Mouse (Mus musculus) kidney, embryonic 16.5 days (tissue): ENCODE data around the gene Zscan10. TPM values are rescaled to one million over a fixed set of nuclear protein-coding genes. Genes with fewer than 3 reads are reported as not detected.

ENCODE experiments used
- ATAC-seq: fragments of 200-750 bp; cut with Nextera tagmentation; 2 replicates; pipeline ENCODE4 v1.8.0; 2017; ENCODE audit warnings: moderate TSS enrichment; ENCODE audit not compliant: low FRiP score, low TSS enrichment
- H3K27ac ChIP-seq: fragments of 300-500 bp; sonication (generic); 2 replicates; pipeline ENCODE4 v1.5.1; 2014; ENCODE audit warnings: low read length
- H3K27me3 ChIP-seq: fragments of 300-500 bp; sonication (generic); 2 replicates; pipeline ENCODE4 v1.6.1; 2014; ENCODE audit warnings: low read length, control low read depth, mixed read lengths; ENCODE audit not compliant: insufficient read depth
- H3K36me3 ChIP-seq: fragments of 300-500 bp; sonication (generic); 2 replicates; pipeline ENCODE4 v1.6.1; 2014; ENCODE audit warnings: low read length, control low read depth, mixed read lengths; ENCODE audit not compliant: insufficient read depth
- H3K4me1 ChIP-seq: fragments of 300-500 bp; sonication (generic); 2 replicates; pipeline ENCODE4 v1.6.1; 2014; ENCODE audit warnings: low read length, control low read depth, mixed read lengths; ENCODE audit not compliant: insufficient read depth
- H3K4me2 ChIP-seq: fragments of 300-500 bp; sonication (generic); replicated peaks from 2 replicates; pipeline ENCODE4 v1.6.1; 2014; ENCODE audit warnings: low read depth, low read length
- H3K4me3 ChIP-seq: fragments of 300-500 bp; sonication (generic); 2 replicates; pipeline ENCODE4 v1.5.1; 2014; ENCODE audit warnings: mild to moderate bottlenecking, low read length
- H3K9ac ChIP-seq: fragments of 300-500 bp; sonication (generic); replicated peaks from 2 replicates; pipeline ENCODE4 v1.6.1; 2014; ENCODE audit warnings: low read length
- H3K9me3 ChIP-seq: fragments of 300-500 bp; sonication (generic); 2 replicates; pipeline ENCODE4 v1.6.1; 2016; ENCODE audit warnings: low read length, control low read depth
- WGBS: fragments of 180-500 bp; shearing (Covaris S2); extraction: QIAGEN DNeasy Blood & Tissue Kit; methylation state at CpG from one replicate; pipeline ENCODE4 v1.1.7; 2014; 5-methylcytosine and 5-hydroxymethylcytosine counted together
- polyA plus RNA-seq: library from polyadenylated mRNA; unstranded; fragments of >200 nt; fragmentation: Nextera tagmentation; extraction: Ambion mirVana; gene quantifications from 2 replicates; pipeline ENCODE4 v1.2.1, GENCODE M21; 2015

Gene Zscan10
- polyA plus RNA-seq, 1 experiment from 2014 or later = not detected

DNA sequence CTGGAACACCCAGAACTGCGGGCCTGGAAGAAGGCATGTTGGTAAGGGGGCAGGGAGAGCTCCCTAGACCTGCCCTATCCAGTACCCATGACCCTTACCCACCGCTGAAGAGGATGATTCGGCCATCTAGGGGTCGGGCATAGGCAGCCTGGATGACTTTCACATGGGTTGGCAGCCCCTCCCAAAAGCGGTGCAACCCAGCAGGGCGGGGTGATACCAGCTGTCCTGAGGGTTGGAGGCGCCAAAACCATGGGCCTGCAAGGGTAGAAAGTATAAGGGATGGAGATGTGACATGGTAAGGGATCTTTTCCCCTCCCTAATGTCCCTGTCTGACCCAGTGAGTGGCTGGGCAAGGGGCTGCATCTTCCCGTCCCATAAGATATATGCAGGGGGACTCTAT is 30.6 kb downstream of the Zscan10 start:
- Histone ChIP-seq H3K4me3 (no peak overlapping the region), H3K27me3 (no peaks in the 10 kb centered on the region), H3K27ac (no peak overlapping the region), H3K9me3 (no peaks in the 10 kb centered on the region), H3K9ac (no peak overlapping the region), H3K4me2 (no peak overlapping the region), H3K4me1 (peaks cover 3% of the 10 kb centered on the region; the same call in 1 of the 2 replicates), H3K36me3 (no peaks in the 10 kb centered on the region)
- 85% methylated on average over 8 of the region's 8 CpGs for WGBS
- ATAC-seq = peak; percentile 39; the same call in 1 of the 2 replicates

DNA sequence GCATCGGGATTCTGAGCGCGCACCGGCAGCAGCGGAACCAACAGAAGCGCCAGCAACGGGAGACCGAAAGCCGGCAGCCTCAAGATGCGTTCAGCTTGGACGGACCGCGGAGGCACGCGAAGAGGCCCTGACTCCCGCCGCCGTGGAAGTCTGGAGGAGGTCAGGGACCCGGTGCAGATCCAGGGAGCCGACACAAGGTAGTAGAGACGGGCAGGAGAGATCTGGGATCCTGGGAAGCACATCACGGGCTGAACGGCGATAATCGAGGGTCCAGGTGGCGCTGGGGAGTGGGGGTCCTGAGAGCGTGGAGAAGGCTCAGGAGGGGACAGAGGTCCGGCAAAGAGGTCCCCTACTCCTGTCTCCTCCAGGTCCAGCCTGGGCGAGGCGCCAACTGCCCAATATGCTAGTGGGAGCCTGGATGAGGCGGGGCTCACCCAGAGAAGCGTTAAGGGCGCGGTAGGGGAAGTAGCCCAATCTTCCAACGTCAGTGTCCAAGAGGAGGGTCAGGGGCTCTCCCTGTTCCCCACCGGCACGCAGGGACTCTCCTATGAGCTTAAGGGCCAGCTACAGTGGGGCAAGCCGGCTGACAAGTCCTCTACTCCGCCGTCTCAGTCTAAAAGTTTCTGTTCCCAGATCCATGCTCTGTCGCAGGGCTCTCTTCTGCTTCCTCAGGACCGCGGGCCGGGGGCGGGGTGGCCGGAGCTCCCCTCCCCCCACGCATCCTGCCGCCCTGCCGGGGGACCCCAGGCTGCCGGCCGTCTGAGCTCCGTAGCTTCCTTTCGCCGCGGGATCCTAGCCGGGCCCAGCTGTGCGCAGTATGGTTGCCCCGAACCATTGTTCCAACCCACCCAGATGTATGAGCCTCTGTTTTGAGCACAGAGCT is 44.2 kb downstream of the Zscan10 start, which contains the start of gene Mmp25:
Gene Mmp25, minus strand, starts transcription at position 665 of the 883 bp plus-strand sequence.
- Histone ChIP-seq H3K27me3 (peaks cover 11% of the 10 kb centered on the region; the same call in 1 of the 2 replicates), H3K9me3 (no peaks in the 10 kb centered on the region), H3K4me2 (peak within 1 kb of the TSS; percentile 63), H3K9ac (peak within 1 kb of the TSS; percentile 64), H3K27ac (no peak within 1 kb of the TSS), H3K36me3 (no peaks in the 10 kb centered on the region), H3K4me3 (peak within 1 kb of the TSS; percentile 45), H3K4me1 (peaks cover 9% of the 10 kb centered on the region)
- peak; percentile 73 for ATAC-seq
- under 1% methylated on average over 57 of the region's 58 CpGs for WGBS

DNA sequence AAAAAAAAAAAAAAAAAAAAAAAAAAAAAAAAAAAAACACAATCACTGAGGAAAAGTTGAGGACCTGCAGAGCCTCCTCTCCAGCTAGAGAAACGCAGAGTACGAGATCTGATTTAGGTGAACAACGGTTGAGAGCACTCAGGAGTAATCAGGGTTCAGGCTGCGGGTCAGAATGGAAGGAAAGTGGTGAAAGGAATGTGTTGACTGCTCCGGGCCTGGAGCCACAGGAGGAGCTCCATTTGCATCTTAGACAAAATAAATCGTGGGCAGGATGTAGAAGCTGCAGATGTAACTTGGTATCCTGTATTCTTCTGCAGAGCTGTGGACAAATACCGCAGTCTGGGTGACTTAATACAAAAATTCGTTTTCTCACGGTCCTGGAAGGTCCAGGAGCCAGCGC is 45.2 kb downstream of the Zscan10 start:
- no peak for ATAC-seq
- H3K27me3 ChIP-seq = peaks cover 11% of the 10 kb centered on the region; the same call in 1 of the 2 replicates
- H3K4me3 ChIP-seq = no peak overlapping the region
- WGBS = 40% methylated on average over 10 of the region's 10 CpGs
- H3K4me2 ChIP-seq = no peak overlapping the region
- no peaks in the 10 kb centered on the region for H3K36me3 ChIP-seq
- peaks cover 9% of the 10 kb centered on the region for H3K4me1 ChIP-seq
- no peak overlapping the region for H3K27ac ChIP-seq
- no peak overlapping the region for H3K9ac ChIP-seq
- no peaks in the 10 kb centered on the region for H3K9me3 ChIP-seq

DNA sequence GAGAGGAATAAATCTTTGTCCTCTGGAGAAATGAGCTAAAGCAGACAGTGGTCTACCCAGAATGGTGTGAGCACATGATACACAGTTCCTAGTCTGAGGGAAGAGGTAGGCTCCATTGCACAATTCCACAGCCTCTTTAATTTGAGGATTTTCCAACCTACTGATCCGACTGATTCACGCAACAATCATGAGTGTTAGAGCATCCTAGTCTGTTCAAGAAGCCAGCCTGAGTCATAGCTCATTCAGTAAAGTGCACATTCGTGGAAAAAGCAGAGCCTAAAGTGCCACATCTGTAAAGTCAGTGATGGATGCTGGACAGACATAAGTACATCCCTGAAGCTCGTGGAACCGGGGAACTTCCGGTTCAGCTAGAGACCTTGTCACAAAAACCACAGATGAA is 50.7 kb downstream of the Zscan10 start:
- no peak overlapping the region for H3K9ac ChIP-seq
- H3K9me3 ChIP-seq = no peaks in the 10 kb centered on the region
- no peak overlapping the region for H3K4me3 ChIP-seq
- H3K27ac ChIP-seq = no peak overlapping the region
- no peak for ATAC-seq
- H3K27me3 ChIP-seq = no peaks in the 10 kb centered on the region
- H3K36me3 ChIP-seq = no peaks in the 10 kb centered on the region
- no peak overlapping the region for H3K4me2 ChIP-seq
- H3K4me1 ChIP-seq = no peaks in the 10 kb centered on the region
- WGBS = 76% methylated on average over 6 of the region's 6 CpGs

GRCm38 (mm10) chr17:23653324-23653723 is 52.7 kb downstream of the Zscan10 start:
- Histone ChIP-seq H3K9ac (no peak overlapping the region), H3K9me3 (no peaks in the 10 kb centered on the region), H3K27me3 (no peaks in the 10 kb centered on the region), H3K4me2 (no peak overlapping the region), H3K36me3 (no peaks in the 10 kb centered on the region), H3K4me3 (no peak overlapping the region), H3K27ac (no peak overlapping the region), H3K4me1 (no peaks in the 10 kb centered on the region)
- 88% methylated on average over 1 of the region's 2 CpGs for WGBS
- no peak for ATAC-seq

DNA sequence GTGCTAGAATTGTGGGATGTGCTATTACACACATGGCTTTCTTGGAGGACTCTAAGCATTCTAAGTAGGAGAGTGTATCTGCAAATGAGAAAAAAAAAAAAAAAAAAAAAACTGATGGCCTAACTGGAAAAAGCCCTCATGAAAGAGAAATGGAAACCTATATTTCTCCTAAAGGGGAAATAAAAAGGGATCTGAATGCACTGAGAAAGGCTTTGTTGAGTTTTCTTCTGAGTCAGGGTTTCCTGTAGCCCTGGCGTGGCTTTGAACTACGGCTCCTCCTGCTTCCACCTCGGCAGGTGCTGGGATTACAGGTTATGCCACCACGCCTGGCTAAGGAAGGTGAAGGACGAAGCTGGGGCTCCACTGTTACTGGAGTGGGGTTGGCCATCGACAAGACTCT is 53.3 kb downstream of the Zscan10 start:
- Histone ChIP-seq H3K4me3 (no peak overlapping the region), H3K4me1 (no peaks in the 10 kb centered on the region), H3K9ac (no peak overlapping the region), H3K27me3 (no peaks in the 10 kb centered on the region), H3K36me3 (no peaks in the 10 kb centered on the region), H3K9me3 (no peaks in the 10 kb centered on the region), H3K27ac (no peak overlapping the region), H3K4me2 (no peak overlapping the region)
- 57% methylated on average over 6 of the region's 6 CpGs for WGBS
- no peak for ATAC-seq

DNA sequence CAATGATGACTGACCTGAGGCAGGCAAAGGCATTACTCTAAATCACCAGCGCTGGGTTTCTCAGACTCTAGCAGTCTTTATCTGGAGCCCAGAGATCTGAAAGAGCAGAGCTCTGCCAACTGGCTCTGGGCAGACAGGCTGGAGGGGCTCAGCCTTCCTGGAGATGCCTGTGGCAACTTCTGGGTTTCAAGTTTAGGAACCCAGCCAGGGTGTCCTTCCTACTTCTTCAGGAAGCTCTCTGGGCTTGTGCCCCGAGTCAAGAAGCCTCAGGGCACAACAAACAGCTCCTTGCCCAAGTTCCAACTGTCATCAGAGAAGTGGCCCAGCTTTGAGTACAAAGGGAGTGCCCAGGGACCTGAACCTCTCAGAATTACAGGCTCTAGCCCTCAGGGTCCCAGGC is 53.8 kb downstream of the Zscan10 start:
- ATAC-seq = no peak
- Histone ChIP-seq H3K9ac (no peak overlapping the region), H3K4me1 (no peaks in the 10 kb centered on the region), H3K9me3 (no peaks in the 10 kb centered on the region), H3K36me3 (no peaks in the 10 kb centered on the region), H3K27ac (no peak overlapping the region), H3K4me3 (no peak overlapping the region), H3K27me3 (no peaks in the 10 kb centered on the region), H3K4me2 (no peak overlapping the region)
- 58% methylated on average over 2 of the region's 2 CpGs for WGBS

DNA sequence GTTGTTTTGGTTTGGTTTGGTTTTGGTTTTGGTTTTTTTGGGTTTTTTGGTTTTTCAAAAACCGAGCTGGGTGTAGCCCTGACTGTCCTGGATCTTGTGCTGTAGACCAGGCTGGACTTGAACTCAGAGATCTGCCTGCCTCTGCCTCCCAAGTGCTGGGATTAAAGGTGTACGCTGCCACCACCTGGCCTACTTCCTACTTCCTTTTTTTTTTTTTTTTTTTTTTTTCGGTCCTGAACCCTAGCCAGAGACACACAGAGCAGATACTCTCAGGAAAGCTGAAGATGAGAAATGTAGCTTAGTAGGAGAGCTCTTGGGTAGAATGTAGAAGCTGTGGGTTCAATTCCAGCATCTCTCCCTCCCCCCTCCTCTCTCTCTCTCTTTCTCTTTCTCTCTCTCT is 57.8 kb downstream of the Zscan10 start:
- no peak overlapping the region for H3K4me3 ChIP-seq
- H3K9ac ChIP-seq = no peak overlapping the region
- no peak overlapping the region for H3K4me2 ChIP-seq
- 92% methylated on average over 3 of the region's 3 CpGs for WGBS
- H3K4me1 ChIP-seq = peaks cover 5% of the 10 kb centered on the region; the same call in 1 of the 2 replicates
- no peaks in the 10 kb centered on the region for H3K36me3 ChIP-seq
- H3K27me3 ChIP-seq = peaks cover 35% of the 10 kb centered on the region
- no peak overlapping the region for H3K27ac ChIP-seq
- no peaks in the 10 kb centered on the region for H3K9me3 ChIP-seq
- ATAC-seq = no peak

DNA sequence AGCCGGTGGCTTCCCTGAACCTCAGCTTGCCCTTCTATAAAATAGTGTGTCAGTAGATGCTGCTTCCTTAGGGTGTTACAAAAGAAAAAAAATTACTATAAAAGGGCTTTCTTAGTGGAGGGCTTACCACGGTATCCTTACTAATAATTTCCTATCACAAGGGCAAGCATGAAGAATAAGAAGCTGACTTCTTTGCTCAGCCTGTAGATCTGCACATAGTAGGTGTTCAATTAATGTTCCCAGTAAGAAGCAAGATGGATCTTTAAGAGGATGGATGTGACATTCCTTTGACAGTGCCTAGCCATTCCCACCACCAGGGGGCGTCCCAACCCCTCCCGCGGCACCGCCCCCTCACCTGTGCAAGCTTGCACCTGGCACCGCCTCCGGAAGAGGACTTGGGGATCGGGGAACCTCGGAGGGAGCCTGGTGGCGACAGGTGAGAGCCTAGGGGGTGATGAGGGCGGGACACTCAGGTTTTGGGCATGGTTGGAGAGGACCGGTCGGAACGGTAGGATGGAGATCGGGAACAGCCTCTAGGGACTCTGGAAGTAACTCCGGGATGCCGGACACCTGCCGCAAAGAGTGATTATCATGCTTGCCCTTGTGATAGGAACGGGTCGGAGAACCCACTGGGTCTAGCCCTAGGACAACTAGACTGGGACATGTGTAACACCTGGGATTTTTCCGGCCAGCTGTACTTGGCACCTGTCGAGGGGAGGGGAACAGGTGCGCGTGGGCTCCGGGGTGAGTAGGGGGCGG is 59.6 kb downstream of the Zscan10 start, which contains the start of gene Bicdl2:
Gene Bicdl2, plus strand, starts transcription at position 390 of the 759 bp plus-strand sequence.
- Histone ChIP-seq H3K4me3 (peak within 1 kb of the TSS; percentile 47), H3K36me3 (no peaks in the 10 kb centered on the region), H3K27ac (no peak within 1 kb of the TSS), H3K9ac (peak within 1 kb of the TSS; percentile 38; the same call in 1 of the 2 replicates), H3K9me3 (no peaks in the 10 kb centered on the region), H3K27me3 (peaks cover 35% of the 10 kb centered on the region), H3K4me1 (peaks cover 5% of the 10 kb centered on the region; the same call in 1 of the 2 replicates), H3K4me2 (peak within 1 kb of the TSS; percentile 56)
- 5% methylated on average over 27 of the region's 27 CpGs for WGBS
- ATAC-seq = peak; percentile 44; the same call in 1 of the 2 replicates
